Mouse (Mus musculus): ENCODE measurements around the gene Lnx1. TPM values are rescaled to one million over a fixed set of nuclear protein-coding genes. Genes with fewer than 3 reads are reported as not detected.

Gene Lnx1
- total RNA-seq, 1 experiment from 2014 or later = not detected

- no peak for ATAC-seq (replicated peaks; ENCODE audit: insufficient number of reproducible peaks, low FRiP score, low TSS enrichment, poor library complexity, severe bottlenecking)
Measured at GRCm38 (mm10) chr5:74621691-74622470, 80.8 kb downstream of the Lnx1 start.

GRCm38 (mm10) chr5:74618573-74619059 is 84.1 kb downstream of the Lnx1 start:
- ATAC-seq (replicated peaks; ENCODE audit: insufficient number of reproducible peaks, low FRiP score, low TSS enrichment, poor library complexity, severe bottlenecking) = no peak

- no peak for ATAC-seq (replicated peaks; ENCODE audit: insufficient number of reproducible peaks, low FRiP score, low TSS enrichment, poor library complexity, severe bottlenecking)
Measured at GRCm38 (mm10) chr5:74617816-74618572, 84.7 kb downstream of the Lnx1 start.

GRCm38 (mm10) chr5:74613491-74614151 is 89.1 kb downstream of the Lnx1 start:
- ATAC-seq (replicated peaks; ENCODE audit: insufficient number of reproducible peaks, low FRiP score, low TSS enrichment, poor library complexity, severe bottlenecking) = no peak

GRCm38 (mm10) chr5:74612713-74613112 is 90.0 kb downstream of the Lnx1 start:
- no peak for ATAC-seq (replicated peaks; ENCODE audit: insufficient number of reproducible peaks, low FRiP score, low TSS enrichment, poor library complexity, severe bottlenecking)

- no peak for ATAC-seq (replicated peaks; ENCODE audit: insufficient number of reproducible peaks, low FRiP score, low TSS enrichment, poor library complexity, severe bottlenecking)
Measured at GRCm38 (mm10) chr5:74610511-74610910, 92.2 kb downstream of the Lnx1 start.

- ATAC-seq (replicated peaks; ENCODE audit: insufficient number of reproducible peaks, low FRiP score, low TSS enrichment, poor library complexity, severe bottlenecking) = no peak
Measured at GRCm38 (mm10) chr5:74606213-74606612, 96.5 kb downstream of the Lnx1 start.

- ATAC-seq (replicated peaks; ENCODE audit: insufficient number of reproducible peaks, low FRiP score, low TSS enrichment, poor library complexity, severe bottlenecking) = no peak
Measured at GRCm38 (mm10) chr5:74603306-74603705, 99.4 kb downstream of the Lnx1 start.

GRCm38 (mm10) chr5:74602371-74602770 is 100.3 kb downstream of the Lnx1 start:
- no peak for ATAC-seq (replicated peaks; ENCODE audit: insufficient number of reproducible peaks, low FRiP score, low TSS enrichment, poor library complexity, severe bottlenecking)

GRCm38 (mm10) chr5:74601965-74602364 is 100.7 kb downstream of the Lnx1 start:
- ATAC-seq (replicated peaks; ENCODE audit: insufficient number of reproducible peaks, low FRiP score, low TSS enrichment, poor library complexity, severe bottlenecking) = no peak

GRCm38 (mm10) chr5:74601171-74601570 is 101.5 kb downstream of the Lnx1 start:
- ATAC-seq (replicated peaks; ENCODE audit: insufficient number of reproducible peaks, low FRiP score, low TSS enrichment, poor library complexity, severe bottlenecking) = no peak

GRCm38 (mm10) chr5:74600010-74600409 is 102.7 kb downstream of the Lnx1 start:
- ATAC-seq (replicated peaks; ENCODE audit: insufficient number of reproducible peaks, low FRiP score, low TSS enrichment, poor library complexity, severe bottlenecking) = no peak

GRCm38 (mm10) chr5:74593147-74593546 is 109.6 kb downstream of the Lnx1 start:
- no peak for ATAC-seq (replicated peaks; ENCODE audit: insufficient number of reproducible peaks, low FRiP score, low TSS enrichment, poor library complexity, severe bottlenecking)

GRCm38 (mm10) chr5:74591413-74591812 is 111.3 kb downstream of the Lnx1 start:
- no peak for ATAC-seq (replicated peaks; ENCODE audit: insufficient number of reproducible peaks, low FRiP score, low TSS enrichment, poor library complexity, severe bottlenecking)

GRCm38 (mm10) chr5:74589133-74589532 is 113.6 kb downstream of the Lnx1 start:
- ATAC-seq (replicated peaks; ENCODE audit: insufficient number of reproducible peaks, low FRiP score, low TSS enrichment, poor library complexity, severe bottlenecking) = no peak

- no peak for ATAC-seq (replicated peaks; ENCODE audit: insufficient number of reproducible peaks, low FRiP score, low TSS enrichment, poor library complexity, severe bottlenecking)
Measured at GRCm38 (mm10) chr5:74571767-74572166, 130.9 kb downstream of the Lnx1 start.

GRCm38 (mm10) chr5:74561151-74561550 is 141.6 kb downstream of the Lnx1 start:
- ATAC-seq (replicated peaks; ENCODE audit: insufficient number of reproducible peaks, low FRiP score, low TSS enrichment, poor library complexity, severe bottlenecking) = no peak

GRCm38 (mm10) chr5:74549566-74549965 is 153.1 kb downstream of the Lnx1 start:
- no peak for ATAC-seq (replicated peaks; ENCODE audit: insufficient number of reproducible peaks, low FRiP score, low TSS enrichment, poor library complexity, severe bottlenecking)

- no peak for ATAC-seq (replicated peaks; ENCODE audit: insufficient number of reproducible peaks, low FRiP score, low TSS enrichment, poor library complexity, severe bottlenecking)
Measured at GRCm38 (mm10) chr5:74545606-74546005, 157.1 kb downstream of the Lnx1 start.
